ENCODE assay signal across 24 mouse cellular contexts in the genomic region with DNA sequence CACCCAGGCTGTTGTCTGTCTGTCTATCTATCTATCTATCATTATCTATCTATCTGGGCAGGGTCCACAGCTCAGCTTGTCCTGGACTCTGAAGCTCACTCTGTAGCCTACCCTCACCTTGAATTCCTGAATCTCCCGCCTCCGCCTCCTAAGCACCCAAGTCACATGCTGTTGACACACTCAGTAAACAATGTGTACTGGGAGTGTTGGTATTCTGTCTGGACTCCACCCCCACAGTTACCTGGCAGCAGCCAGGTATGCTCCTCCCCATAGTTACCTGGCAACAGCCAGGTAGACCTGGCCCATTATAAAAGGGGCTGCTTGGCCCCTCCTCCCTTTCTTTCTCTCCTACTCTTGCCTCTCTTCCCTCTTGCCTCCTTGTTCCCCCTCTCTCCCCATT. TPM values are rescaled to one million over a fixed set of nuclear protein-coding genes. Genes with fewer than 3 reads are reported as not detected.
DNase-seq lines count a peak whose midpoint lies in the region; ATAC-seq and TF ChIP-seq lines count a peak whose summit lies in the region.
"Had no signal": no experiment of that assay in that cellular context is flagged by ENCODE, and none has a peak within 500 bp of the region (broad histone marks: within the 10 kb centered on the region; RNA-seq: fewer than 3 reads in every experiment).

No protein-coding gene starts in this region.

- H3K27me3 ChIP-seq in embryonic facial prominence, embryonic 14.5 days (replicated peaks; ENCODE audit: control insufficient read depth, insufficient read depth, low read length), result no peaks in the 10 kb centered on the region
- H3K27me3 ChIP-seq in embryonic facial prominence, embryonic 10.5 days (replicated peaks; ENCODE audit: low read depth, poor library complexity, severe bottlenecking), result peaks cover 69% of the 10 kb centered on the region
- H3K27me3 ChIP-seq in liver, postnatal 0 days (ENCODE audit: insufficient read depth, low read length), result 0 out of 2 replicates have a peak, but pooled peaks cover 7% of the 10 kb centered on the region
- no peaks in the 10 kb centered on the region; the same call in none of the 2 replicates for H3K27me3 ChIP-seq in liver, embryonic 11.5 days (replicated peaks; ENCODE audit: control insufficient read depth, insufficient read depth, low read length)
- no peaks in the 10 kb centered on the region for H3K27me3 ChIP-seq in stomach, embryonic 16.5 days (ENCODE audit: control insufficient read depth, insufficient read depth, low read length)
- H3K27me3 ChIP-seq in hindbrain, postnatal 0 days (ENCODE audit: insufficient read depth, low read length), result no peaks in the 10 kb centered on the region
- H3K27me3 ChIP-seq: lung, embryonic 15.5 days; Patski had no signal

- TF ChIP-seq EP300 in liver, postnatal 0 days (IDR thresholded peaks at IDR 0.05; ENCODE audit: low read depth), result no peak

- no peaks in the 10 kb centered on the region for H3K9me3 ChIP-seq in embryonic facial prominence, embryonic 14.5 days (ENCODE audit: control insufficient read depth, low read length)
- H3K9me3 ChIP-seq in embryonic facial prominence, embryonic 10.5 days, result no peaks in the 10 kb centered on the region
- H3K9me3 ChIP-seq in liver, postnatal 0 days (ENCODE audit: low read length), result no peaks in the 10 kb centered on the region
- H3K9me3 ChIP-seq in liver, embryonic 11.5 days (ENCODE audit: control insufficient read depth, low read length), result no peaks in the 10 kb centered on the region
- no peaks in the 10 kb centered on the region for H3K9me3 ChIP-seq in stomach, embryonic 16.5 days (replicated peaks; ENCODE audit: control insufficient read depth, low read length)
- no peaks in the 10 kb centered on the region for H3K9me3 ChIP-seq in hindbrain, postnatal 0 days (ENCODE audit: low read length)
- H3K9me3 ChIP-seq: embryonic facial prominence, embryonic 13.5 days; forebrain, embryonic 13.5 days; hindbrain, embryonic 13.5 days; limb, embryonic 12.5 days; liver, embryonic 12.5 days; lung, embryonic 15.5 days; midbrain, embryonic 12.5 days had no signal

- H3K9ac ChIP-seq in embryonic facial prominence, embryonic 14.5 days (ENCODE audit: low read depth, low read length), result no peak overlapping the region
- no peak overlapping the region for H3K9ac ChIP-seq in liver, postnatal 0 days (replicated peaks)
- no peak overlapping the region for H3K9ac ChIP-seq in liver, embryonic 11.5 days (ENCODE audit: low read depth, low read length)
- no peak overlapping the region for H3K9ac ChIP-seq in stomach, embryonic 16.5 days (ENCODE audit: low read length)
- no peak overlapping the region for H3K9ac ChIP-seq in hindbrain, postnatal 0 days (replicated peaks; ENCODE audit: low read length)
- H3K9ac ChIP-seq: forebrain, embryonic 13.5 days; limb, embryonic 12.5 days; liver, embryonic 12.5 days had no signal

- H3K4me3 ChIP-seq in embryonic facial prominence, embryonic 14.5 days (ENCODE audit: low read depth, low read length), result no peak overlapping the region
- H3K4me3 ChIP-seq in embryonic facial prominence, embryonic 10.5 days, result no peak overlapping the region
- H3K4me3 ChIP-seq in liver, postnatal 0 days (ENCODE audit: low read depth, low read length), result no peak overlapping the region
- H3K4me3 ChIP-seq in liver, embryonic 11.5 days (ENCODE audit: low read depth, low read length), result no peak overlapping the region
- H3K4me3 ChIP-seq in stomach, embryonic 16.5 days (replicated peaks; ENCODE audit: low read length), result no peak overlapping the region
- H3K4me3 ChIP-seq in hindbrain, postnatal 0 days (ENCODE audit: low read length), result no peak overlapping the region

- no peak for DNase-seq in embryonic facial prominence, embryonic 14.5 days (ENCODE audit: low spot score)
- no peak for DNase-seq in embryonic facial prominence, embryonic 10.5 days (ENCODE audit: low spot score)
- no peak for DNase-seq in liver, postnatal 0 days
- DNase-seq in liver, embryonic 11.5 days (ENCODE audit: low spot score), result no peak
- peak; percentile 22 for DNase-seq in ES-CJ7 (ENCODE audit: low read depth, low spot score)
- no peak for DNase-seq in hindbrain, postnatal 0 days (ENCODE audit: low spot score)
- no peak for DNase-seq in gastrocnemius, postnatal 10 days
- DNase-seq: adrenal gland, adult 8-10 months; kidney, postnatal 4 days; thymus, postnatal 4 days had no signal

- TF ChIP-seq CTCF in liver, postnatal 0 days (IDR thresholded peaks at IDR 0.05; ENCODE audit: low read depth), result no peak
- no peak for TF ChIP-seq CTCF in hindbrain, postnatal 0 days (IDR thresholded peaks at IDR 0.05; ENCODE audit: low read depth)

- H3K4me1 ChIP-seq in embryonic facial prominence, embryonic 14.5 days (ENCODE audit: control insufficient read depth, insufficient read depth, low read length), result peaks cover 13% of the 10 kb centered on the region; the same call in 1 of the 2 replicates
- H3K4me1 ChIP-seq in embryonic facial prominence, embryonic 10.5 days, result peaks cover 46% of the 10 kb centered on the region
- H3K4me1 ChIP-seq in liver, postnatal 0 days (ENCODE audit: insufficient read depth), result peaks cover 22% of the 10 kb centered on the region
- H3K4me1 ChIP-seq in liver, embryonic 11.5 days (replicated peaks; ENCODE audit: control insufficient read depth, insufficient read depth, low read length), result peaks cover 24% of the 10 kb centered on the region
- peaks cover 30% of the 10 kb centered on the region for H3K4me1 ChIP-seq in stomach, embryonic 16.5 days (ENCODE audit: control insufficient read depth, insufficient read depth, low read length)
- H3K4me1 ChIP-seq in hindbrain, postnatal 0 days (ENCODE audit: insufficient read depth, low read length), result 0 out of 2 replicates have a peak, but pooled peaks cover 6% of the 10 kb centered on the region

- WGBS in embryonic facial prominence, embryonic 14.5 days, result 92% methylated on average over 2 of the region's 2 CpGs
- 83% methylated on average over 2 of the region's 2 CpGs for WGBS in embryonic facial prominence, embryonic 10.5 days
- WGBS in liver, postnatal 0 days (ENCODE audit: insufficient replicate concordance), result 85% methylated on average over 2 of the region's 2 CpGs
- 84% methylated on average over 2 of the region's 2 CpGs for WGBS in liver, embryonic 11.5 days
- WGBS in stomach, embryonic 16.5 days, result 69% methylated on average over 2 of the region's 2 CpGs
- 98% methylated on average over 2 of the region's 2 CpGs for WGBS in hindbrain, postnatal 0 days

- peak; percentile 14; the same call in 1 of the 2 replicates for ATAC-seq in embryonic facial prominence, embryonic 14.5 days (ENCODE audit: low read depth)
- peak; percentile 3; the same call in 1 of the 2 replicates for ATAC-seq in liver, postnatal 0 days
- ATAC-seq in liver, embryonic 11.5 days (replicated peaks; ENCODE audit: low FRiP score), result no peak
- peak; percentile 27; the same call in 1 of the 2 replicates for ATAC-seq in stomach, embryonic 16.5 days (ENCODE audit: insufficient read depth, low FRiP score)
- no peak for ATAC-seq in hindbrain, postnatal 0 days
- ATAC-seq: inflammation-experienced regulatory T-cells, adult 6 months had no signal

- no peaks in the 10 kb centered on the region for H3K36me3 ChIP-seq in embryonic facial prominence, embryonic 14.5 days (ENCODE audit: control insufficient read depth, insufficient read depth, low read length)
- H3K36me3 ChIP-seq in embryonic facial prominence, embryonic 10.5 days (replicated peaks), result no peaks in the 10 kb centered on the region
- H3K36me3 ChIP-seq in liver, postnatal 0 days (replicated peaks; ENCODE audit: insufficient read depth, low read length), result no peaks in the 10 kb centered on the region
- no peaks in the 10 kb centered on the region for H3K36me3 ChIP-seq in liver, embryonic 11.5 days (ENCODE audit: control insufficient read depth, insufficient read depth, low read length)
- H3K36me3 ChIP-seq in stomach, embryonic 16.5 days (ENCODE audit: control insufficient read depth, insufficient read depth, low read length), result no peaks in the 10 kb centered on the region
- H3K36me3 ChIP-seq in hindbrain, postnatal 0 days (ENCODE audit: insufficient read depth, low read length), result no peaks in the 10 kb centered on the region
- H3K36me3 ChIP-seq: embryonic facial prominence, embryonic 13.5 days; hindbrain, embryonic 13.5 days; limb, embryonic 12.5 days; liver, embryonic 12.5 days; lung, embryonic 15.5 days; midbrain, embryonic 12.5 days had no signal

- H3K27ac ChIP-seq in embryonic facial prominence, embryonic 14.5 days (replicated peaks; ENCODE audit: low read depth, low read length), result no peak overlapping the region
- no peak overlapping the region for H3K27ac ChIP-seq in embryonic facial prominence, embryonic 10.5 days (replicated peaks)
- no peak overlapping the region for H3K27ac ChIP-seq in liver, postnatal 0 days (ENCODE audit: low read depth)
- H3K27ac ChIP-seq in liver, embryonic 11.5 days (ENCODE audit: low read depth, low read length), result no peak overlapping the region
- peak overlapping the region; percentile 27; the same call in 1 of the 2 replicates for H3K27ac ChIP-seq in stomach, embryonic 16.5 days (ENCODE audit: low read length)
- no peak overlapping the region for H3K27ac ChIP-seq in hindbrain, postnatal 0 days
- H3K27ac ChIP-seq: embryonic facial prominence, embryonic 13.5 days; forebrain, embryonic 13.5 days; hindbrain, embryonic 13.5 days; limb, embryonic 12.5 days; liver, embryonic 12.5 days; midbrain, embryonic 12.5 days had no signal

- no peak overlapping the region for H3K4me2 ChIP-seq in embryonic facial prominence, embryonic 14.5 days (ENCODE audit: low read depth, low read length)
- no peak overlapping the region for H3K4me2 ChIP-seq in liver, postnatal 0 days (ENCODE audit: low read depth, low read length)
- no peak overlapping the region for H3K4me2 ChIP-seq in liver, embryonic 11.5 days
- no peak overlapping the region for H3K4me2 ChIP-seq in stomach, embryonic 16.5 days (ENCODE audit: low read depth, low read length)
- no peak overlapping the region for H3K4me2 ChIP-seq in hindbrain, postnatal 0 days (ENCODE audit: low read depth, low read length)

RNA-seq across cellular contexts. Expression of a gene that starts 1.0 kb away (rescaled TPM):
- 11.6 and 13.8 TPM in 2 replicates for polyA plus RNA-seq in embryonic facial prominence, embryonic 14.5 days (2014; fragmentation: Nextera tagmentation; extraction: Ambion mirVana)
- 29.7 and 30.5 TPM in 2 replicates for polyA plus RNA-seq in embryonic facial prominence, embryonic 10.5 days (2016; fragmentation: Nextera tagmentation; extraction: Ambion mirVana)
- polyA plus RNA-seq in liver, postnatal 0 days (2015; fragmentation: Nextera tagmentation; extraction: Ambion mirVana), result 5.5 and 5.8 TPM in 2 replicates
- 6.0 and 6.9 TPM in 2 replicates for polyA plus RNA-seq in liver, embryonic 11.5 days (2014; fragmentation: Nextera tagmentation; extraction: Ambion mirVana)
- 46.8 and 48.8 TPM in 2 replicates for polyA plus RNA-seq in stomach, embryonic 16.5 days (2015; fragmentation: Nextera tagmentation; extraction: Ambion mirVana)
- 3.4 and 8.4 TPM in 2 replicates for total RNA-seq in hindbrain, postnatal 0 days (2014; rRNA removed)
- polyA plus RNA-seq in hindbrain, postnatal 0 days (2015; fragmentation: Nextera tagmentation; extraction: Ambion mirVana), result 3.2 and 3.4 TPM in 2 replicates
- 10 to 100 TPM; 11.8 to 13.3 TPM for total RNA-seq in gastrocnemius, postnatal 10 days (2021)
- total RNA-seq: megakaryocyte, adult 5-6 weeks; monocyte, adult 5-6 weeks; neutrophil, adult 5-6 weeks had no signal
- polyA plus RNA-seq: inflammation-experienced regulatory T-cells, adult 6 months had no signal

RNA-seq across cellular contexts. Expression of a gene that starts 6.4 kb away (rescaled TPM):
- 116 and 120 TPM in 2 replicates for polyA plus RNA-seq in embryonic facial prominence, embryonic 14.5 days (2014; fragmentation: Nextera tagmentation; extraction: Ambion mirVana)
- 75.5 and 79.3 TPM in 2 replicates for polyA plus RNA-seq in embryonic facial prominence, embryonic 10.5 days (2016; fragmentation: Nextera tagmentation; extraction: Ambion mirVana)
- 84.8 and 94.7 TPM in 2 replicates for polyA plus RNA-seq in liver, postnatal 0 days (2015; fragmentation: Nextera tagmentation; extraction: Ambion mirVana)
- polyA plus RNA-seq in liver, embryonic 11.5 days (2014; fragmentation: Nextera tagmentation; extraction: Ambion mirVana), result 51.6 and 53.7 TPM in 2 replicates
- polyA plus RNA-seq in stomach, embryonic 16.5 days (2015; fragmentation: Nextera tagmentation; extraction: Ambion mirVana), result 399 and 413 TPM in 2 replicates
- 33.4 and 38.6 TPM in 2 replicates for total RNA-seq in hindbrain, postnatal 0 days (2014; rRNA removed)
- 123 and 133 TPM in 2 replicates for polyA plus RNA-seq in hindbrain, postnatal 0 days (2015; fragmentation: Nextera tagmentation; extraction: Ambion mirVana)
- 1 to 10 TPM; 6.6 to 8.2 TPM for total RNA-seq in gastrocnemius, postnatal 10 days (2021)

RNA-seq across cellular contexts. Expression of a gene that starts 15.7 kb away (rescaled TPM):
- 11.4 TPM in 2 replicates for polyA plus RNA-seq in embryonic facial prominence, embryonic 14.5 days (2014; fragmentation: Nextera tagmentation; extraction: Ambion mirVana)
- 24.8 and 28.9 TPM in 2 replicates for polyA plus RNA-seq in embryonic facial prominence, embryonic 10.5 days (2016; fragmentation: Nextera tagmentation; extraction: Ambion mirVana)
- polyA plus RNA-seq in liver, postnatal 0 days (2015; fragmentation: Nextera tagmentation; extraction: Ambion mirVana), result 0.63 and 0.69 TPM in 2 replicates
- 6.1 and 7.5 TPM in 2 replicates for polyA plus RNA-seq in liver, embryonic 11.5 days (2014; fragmentation: Nextera tagmentation; extraction: Ambion mirVana)
- 5.3 and 5.9 TPM in 2 replicates for polyA plus RNA-seq in stomach, embryonic 16.5 days (2015; fragmentation: Nextera tagmentation; extraction: Ambion mirVana)
- 131 and 158 TPM in 2 replicates for total RNA-seq in hindbrain, postnatal 0 days (2014; rRNA removed)
- 105 and 111 TPM in 2 replicates for polyA plus RNA-seq in hindbrain, postnatal 0 days (2015; fragmentation: Nextera tagmentation; extraction: Ambion mirVana)
- total RNA-seq in gastrocnemius, postnatal 10 days (2021), result 1 to 10 TPM; 3.4 to 3.8 TPM
- total RNA-seq: megakaryocyte, adult 5-6 weeks; monocyte, adult 5-6 weeks; neutrophil, adult 5-6 weeks had no signal

RNA-seq across cellular contexts. Expression of a gene that starts 39.8 kb away (rescaled TPM):
- 1.9 and 4.3 TPM in 2 replicates for polyA plus RNA-seq in embryonic facial prominence, embryonic 14.5 days (2014; fragmentation: Nextera tagmentation; extraction: Ambion mirVana)
- polyA plus RNA-seq in embryonic facial prominence, embryonic 10.5 days (2016; fragmentation: Nextera tagmentation; extraction: Ambion mirVana), result 4.4 and 4.6 TPM in 2 replicates
- polyA plus RNA-seq in liver, postnatal 0 days (2015; fragmentation: Nextera tagmentation; extraction: Ambion mirVana), result 1.9 and 3.3 TPM in 2 replicates
- 3.2 and 4.4 TPM in 2 replicates for polyA plus RNA-seq in liver, embryonic 11.5 days (2014; fragmentation: Nextera tagmentation; extraction: Ambion mirVana)
- polyA plus RNA-seq in stomach, embryonic 16.5 days (2015; fragmentation: Nextera tagmentation; extraction: Ambion mirVana), result 77.3 and 80.2 TPM in 2 replicates
- total RNA-seq in hindbrain, postnatal 0 days (2014; rRNA removed), result not detected in 2 replicates
- polyA plus RNA-seq in hindbrain, postnatal 0 days (2015; fragmentation: Nextera tagmentation; extraction: Ambion mirVana), result 0.91 and 1.4 TPM in 2 replicates
- total RNA-seq in gastrocnemius, postnatal 10 days (2021), result 1 to 10 TPM in 1 of 2 experiments, under 1 TPM in 1; 0.72 to 1.3 TPM
- total RNA-seq: left cerebral cortex, postnatal 14 days; monocyte, adult 5-6 weeks had no signal

RNA-seq across cellular contexts. Expression of a gene that starts 50.0 kb away (rescaled TPM):
- polyA plus RNA-seq in embryonic facial prominence, embryonic 14.5 days (2014; fragmentation: Nextera tagmentation; extraction: Ambion mirVana), result 110 and 122 TPM in 2 replicates
- 100 and 102 TPM in 2 replicates for polyA plus RNA-seq in embryonic facial prominence, embryonic 10.5 days (2016; fragmentation: Nextera tagmentation; extraction: Ambion mirVana)
- 45.0 and 46.8 TPM in 2 replicates for polyA plus RNA-seq in liver, postnatal 0 days (2015; fragmentation: Nextera tagmentation; extraction: Ambion mirVana)
- 95.7 and 101 TPM in 2 replicates for polyA plus RNA-seq in liver, embryonic 11.5 days (2014; fragmentation: Nextera tagmentation; extraction: Ambion mirVana)
- polyA plus RNA-seq in stomach, embryonic 16.5 days (2015; fragmentation: Nextera tagmentation; extraction: Ambion mirVana), result 89.4 and 92.2 TPM in 2 replicates
- 125 and 131 TPM in 2 replicates for total RNA-seq in hindbrain, postnatal 0 days (2014; rRNA removed)
- 122 and 130 TPM in 2 replicates for polyA plus RNA-seq in hindbrain, postnatal 0 days (2015; fragmentation: Nextera tagmentation; extraction: Ambion mirVana)
- 10 to 100 TPM; 48.8 to 50.6 TPM for total RNA-seq in gastrocnemius, postnatal 10 days (2021)

Comparison
In these comparisons a context has a peak if more than half of its experiments do, and no peak if none do; other contexts are left out.
1. ATAC-seq: peak in embryonic facial prominence, embryonic 14.5 days (single experiment), liver, postnatal 0 days (single experiment) and stomach, embryonic 16.5 days (single experiment); none in liver, embryonic 11.5 days (single experiment) and hindbrain, postnatal 0 days (single experiment).